Mouse (Mus musculus): Measurements from ENCODE around the gene Tns1. TPM values are rescaled to one million over a fixed set of nuclear protein-coding genes. Genes with fewer than 3 reads are reported as not detected.

The Tns1 gene
- total and polyA plus RNA-seq, 3 experiments = 0.11 TPM; not detected in 2

GRCm38 (mm10) chr1:74042711-74043467 is 81.4 kb downstream of the Tns1 start:
- H3K9me3 ChIP-seq (replicated peaks; ENCODE audit: insufficient read depth, low read length) = no peaks in the 10 kb centered on the region
- no peak overlapping the region for H3K9ac ChIP-seq (ENCODE audit: control insufficient read depth, low read depth, low read length, poor library complexity, severe bottlenecking)
- no peak for DNase-seq (ENCODE audit: low read depth, low spot score)
- no peak overlapping the region for H3K4me3 ChIP-seq (ENCODE audit: control insufficient read depth in 1 of 2, insufficient read depth in 1 of 2, low read depth in 2 of 2, low read length in 2 of 2)
- H3K4me1 ChIP-seq (ENCODE audit: control insufficient read depth in 1 of 2, insufficient read depth in 2 of 2, low read length in 2 of 2) = no peaks in the 10 kb centered on the region
- no peaks in the 10 kb centered on the region for H3K79me2 ChIP-seq (ENCODE audit: control insufficient read depth, insufficient read depth, low read length, poor library complexity)
- H3K27ac ChIP-seq (ENCODE audit: control insufficient read depth, low read depth, low read length) = no peak overlapping the region
- no peaks in the 10 kb centered on the region for H3K36me3 ChIP-seq (ENCODE audit: control insufficient read depth in 1 of 2, insufficient read depth in 2 of 2, low read length in 2 of 2)
- H3K27me3 ChIP-seq (ENCODE audit: control insufficient read depth in 1 of 2, insufficient read depth in 2 of 2, low read length in 2 of 2) = no peaks in the 10 kb centered on the region
- no peak for TF ChIP-seq MAZ (IDR thresholded peaks at IDR 0.05; ENCODE audit: low read depth, low read length)
- no peak for TF ChIP-seq ETS1 (IDR thresholded peaks at IDR 0.05; ENCODE audit: low read depth, low read length)
- TF ChIP-seq ZMIZ1 (IDR thresholded peaks at IDR 0.05; ENCODE audit: low read depth, low read length) = no peak
- no peak for TF ChIP-seq UBTF (IDR thresholded peaks at IDR 0.05; ENCODE audit: borderline replicate concordance, insufficient read depth, low read depth, low read length)
- TF ChIP-seq TCF12 (IDR thresholded peaks at IDR 0.05; ENCODE audit: low read depth, low read length) = no peak
- TF ChIP-seq ZC3H11A (IDR thresholded peaks at IDR 0.05; ENCODE audit: low read depth, low read length) = no peak
- no peak for TF ChIP-seq NRF1 (IDR thresholded peaks at IDR 0.05; ENCODE audit: insufficient read depth, low read depth, low read length, poor library complexity, severe bottlenecking)
- TF ChIP-seq MAX (IDR thresholded peaks at IDR 0.05; ENCODE audit: low read length) = no peak
- no peak for TF ChIP-seq SMC3 (IDR thresholded peaks at IDR 0.05; ENCODE audit: low read depth, low read length)
- no peak for TF ChIP-seq CTCF (IDR thresholded peaks at IDR 0.05 in 2 of 3, conservative IDR thresholded peaks at IDR 0.05 in 1 of 3; ENCODE audit: control insufficient read depth in 1 of 3, insufficient read depth in 1 of 3, low read depth in 2 of 3, low read length in 3 of 3, poor library complexity in 1 of 3, severe bottlenecking in 1 of 3)

GRCm38 (mm10) chr1:74041692-74042091 is 82.6 kb downstream of the Tns1 start:
- DNase-seq (ENCODE audit: low read depth, low spot score) = no peak
- TF ChIP-seq BHLHE40 (IDR thresholded peaks at IDR 0.05; ENCODE audit: borderline replicate concordance, low read depth, low read length) = no peak
- no peak for TF ChIP-seq UBTF (IDR thresholded peaks at IDR 0.05; ENCODE audit: borderline replicate concordance, insufficient read depth, low read depth, low read length)
- no peak for TF ChIP-seq NELFE (IDR thresholded peaks at IDR 0.05; ENCODE audit: low read depth, low read length)
- TF ChIP-seq TAL1 (IDR thresholded peaks at IDR 0.05; ENCODE audit: low read length) = no peak
- TF ChIP-seq MAFK (IDR thresholded peaks at IDR 0.05; ENCODE audit: borderline replicate concordance, low read depth, low read length) = no peak
- Histone ChIP-seq H3K79me2 (ENCODE audit: control insufficient read depth, insufficient read depth, low read length, poor library complexity) (no peaks in the 10 kb centered on the region), H3K27me3 (ENCODE audit: control insufficient read depth in 1 of 2, insufficient read depth in 2 of 2, low read length in 2 of 2) (no peaks in the 10 kb centered on the region), H3K9me3 (replicated peaks; ENCODE audit: insufficient read depth, low read length) (no peaks in the 10 kb centered on the region), H3K36me3 (ENCODE audit: control insufficient read depth in 1 of 2, insufficient read depth in 2 of 2, low read length in 2 of 2) (no peaks in the 10 kb centered on the region), H3K4me3 (ENCODE audit: control insufficient read depth in 1 of 2, insufficient read depth in 1 of 2, low read depth in 2 of 2, low read length in 2 of 2) (no peak overlapping the region), H3K9ac (ENCODE audit: control insufficient read depth, low read depth, low read length, poor library complexity, severe bottlenecking) (no peak overlapping the region), H3K27ac (ENCODE audit: control insufficient read depth, low read depth, low read length) (no peak overlapping the region), H3K4me1 (ENCODE audit: control insufficient read depth in 1 of 2, insufficient read depth in 2 of 2, low read length in 2 of 2) (no peaks in the 10 kb centered on the region)
